24 mouse cellular contexts compared by ENCODE assay signal in genomic region chr14:54509774-54510173, GRCm38 (mm10). TPM values are rescaled to one million over a fixed set of nuclear protein-coding genes. Genes with fewer than 3 reads are reported as not detected.
DNase-seq lines count a peak whose midpoint lies in the region; ATAC-seq and TF ChIP-seq lines count a peak whose summit lies in the region.
"Had no signal": no experiment of that assay in that cellular context is flagged by ENCODE, and none has a peak within 500 bp of the region (broad histone marks: within the 10 kb centered on the region; RNA-seq: fewer than 3 reads in every experiment).

No protein-coding gene starts in this region.

- DNase-seq in heart, adult 11 months, result peak; percentile 64
- DNase-seq in CH12.LX (ENCODE audit: extremely low read depth) (no peak), R1 (ENCODE audit: low read depth, low spot score) (peak; percentile 53)
- no peak for DNase-seq in left cerebral cortex, adult 11 months (ENCODE audit: low spot score)
- DNase-seq in layer of hippocampus, postnatal 25 days (ENCODE audit: extremely low spot score in 1 of 2, low spot score in 1 of 2), result no peak
- no peak for DNase-seq in left cerebral cortex, postnatal 36 days (ENCODE audit: low spot score in 2 of 2)
- DNase-seq: adrenal gland, adult 2 months; adrenal gland, adult 8-10 months; adrenal gland, postnatal 10 days; adrenal gland, postnatal 14 days; adrenal gland, postnatal 25 days; adrenal gland, postnatal 36 days; B cell, adult 2 months; cerebellum, adult 11 months; cerebellum, adult 11-12 months; cerebellum, adult 18-20 months; cerebellum, adult 2 months; cerebellum, adult 8-10 months had no signal

- no peak for TF ChIP-seq EP300 in CH12.LX (IDR thresholded peaks at IDR 0.05; ENCODE audit: low read length)

- in situ Hi-C loops in CH12.LX (cut with MboI; ENCODE audit: low pct_ligation_motif_present, low pct_unique_long_range_greater_than_20kb, low sequenced_read_pairs), result loop anchor here (10.0 kb wide), 1 partner anchor 45 kb away; the partner anchor contains the start of gene Lrp10

- ATAC-seq in heart, embryonic 11.5 days (replicated peaks; ENCODE audit: insufficient number of reproducible peaks, low FRiP score, low TSS enrichment), result no peak
- ATAC-seq: activated CD4-positive, CD25-positive, alpha-beta regulatory T cell, adult 4 months; CD4-positive, CD25-positive, alpha-beta regulatory T cell, adult 4 months; Patski had no signal

- H3K4me1 ChIP-seq in heart, embryonic 11.5 days (ENCODE audit: control insufficient read depth, insufficient read depth, low read length), result no peaks in the 10 kb centered on the region
- H3K4me1 ChIP-seq in CH12.LX (ENCODE audit: control insufficient read depth in 1 of 2, insufficient read depth in 2 of 2), result no peaks in the 10 kb centered on the region
- H3K4me1 ChIP-seq in E14TG2a.4 (replicated peaks; ENCODE audit: low read depth, low read length), result no peaks in the 10 kb centered on the region

- no peak overlapping the region for H3K4me2 ChIP-seq in heart, embryonic 11.5 days
- no peak overlapping the region for H3K4me2 ChIP-seq in CH12.LX (ENCODE audit: insufficient read depth, low read depth, poor library complexity, severe bottlenecking)

- H3K9ac ChIP-seq in heart, embryonic 11.5 days (ENCODE audit: low read depth, low read length), result no peak overlapping the region
- no peak overlapping the region for H3K9ac ChIP-seq in CH12.LX (ENCODE audit: insufficient read depth, low read depth)

- no peaks in the 10 kb centered on the region for H3K9me3 ChIP-seq in heart, embryonic 11.5 days (replicated peaks; ENCODE audit: control insufficient read depth, low read length)
- H3K9me3 ChIP-seq in CH12.LX (replicated peaks; ENCODE audit: low read length) (peaks cover 8% of the 10 kb centered on the region), E14TG2a.4 (ENCODE audit: low read length) (peaks cover 100% of the 10 kb centered on the region)

- 91% methylated on average over 9 of the region's 9 CpGs for WGBS in heart, embryonic 11.5 days (ENCODE audit: insufficient replicate concordance)

- no peak overlapping the region for H3K4me3 ChIP-seq in heart, embryonic 11.5 days (ENCODE audit: low read depth, low read length)
- no peak overlapping the region for H3K4me3 ChIP-seq in CH12.LX (replicated peaks in 1 of 3; ENCODE audit: low read depth in 2 of 3, low read length in 2 of 3, poor library complexity in 1 of 3)
- peak overlapping the region; percentile 17; the same call in 1 of the 2 replicates for H3K4me3 ChIP-seq in E14TG2a.4 (replicated peaks; ENCODE audit: low read length)

- no peaks in the 10 kb centered on the region; the same call in 1 of the 2 replicates for H3K79me2 ChIP-seq in CH12.LX (replicated peaks; ENCODE audit: control insufficient read depth, extremely low read depth, insufficient read depth, poor library complexity, severe bottlenecking)

- intact Hi-C loops in left cerebral cortex, postnatal 36 days (cut with DNase I), result loop anchor here (10.0 kb wide), 1 partner anchor 45 kb away; the partner anchor contains the start of gene Lrp10

- no peaks in the 10 kb centered on the region for H3K27me3 ChIP-seq in heart, embryonic 11.5 days (ENCODE audit: control insufficient read depth, insufficient read depth, low read length)
- no peaks in the 10 kb centered on the region for H3K27me3 ChIP-seq in CH12.LX (replicated peaks)
- no peaks in the 10 kb centered on the region for H3K27me3 ChIP-seq in E14TG2a.4 (ENCODE audit: insufficient read depth, low read length)
- H3K27me3 ChIP-seq: Patski had no signal

- dilution Hi-C loops in CH12.LX (cut with MboI; ENCODE audit: extremely low pct_ligation_motif_present, extremely low pct_unique_long_range_greater_than_20kb, low sequenced_read_pairs), result no loop called here

- TF ChIP-seq RAD21 in CH12.LX (IDR thresholded peaks at IDR 0.05; ENCODE audit: low read depth, low read length), result no peak

- peak; percentile 2; the same call in 1 of the 2 replicates for TF ChIP-seq POLR2A in CH12.LX (IDR thresholded peaks at IDR 0.05; ENCODE audit: low read depth, low read length)

- TF ChIP-seq CTCF in CH12.LX (conservative IDR thresholded peaks at IDR 0.05 in 1 of 2, IDR thresholded peaks at IDR 0.05 in 1 of 2; ENCODE audit: low read depth in 2 of 2, low read length in 2 of 2) (no peak), E14TG2a.4 (conservative IDR thresholded peaks at IDR 0.05; ENCODE audit: low read length) (no peak)

- no peak overlapping the region for H3K27ac ChIP-seq in heart, embryonic 11.5 days (ENCODE audit: low read depth, low read length)
- no peak overlapping the region for H3K27ac ChIP-seq in CH12.LX (ENCODE audit: insufficient read depth, low read depth)

- H3K36me3 ChIP-seq in heart, embryonic 11.5 days (ENCODE audit: control insufficient read depth, insufficient read depth, low read length), result peaks cover 69% of the 10 kb centered on the region
- H3K36me3 ChIP-seq in CH12.LX (replicated peaks in 1 of 2; ENCODE audit: control insufficient read depth in 1 of 2, insufficient read depth in 1 of 2, low read length in 1 of 2), result peaks cover 72 to 93% of the 10 kb centered on the region in 2 experiments
- H3K36me3 ChIP-seq in E14TG2a.4 (ENCODE audit: insufficient read depth, low read length), result peaks cover 95% of the 10 kb centered on the region

TF ChIP-seq in CH12.LX, 34 proteins besides CTCF, POLR2A, EP300 and RAD21:
- no peak for TF ChIP-seq GABPA (IDR thresholded peaks at IDR 0.05; ENCODE audit: insufficient replicate concordance, low read depth, low read length)
- no peak for TF ChIP-seq CHD2 (IDR thresholded peaks at IDR 0.05; ENCODE audit: low read length)
- TF ChIP-seq ZC3H11A (IDR thresholded peaks at IDR 0.05; ENCODE audit: low read depth, low read length), result no peak
- no peak for TF ChIP-seq NELFE (IDR thresholded peaks at IDR 0.05; ENCODE audit: low read depth, low read length)
- TF ChIP-seq MAZ (IDR thresholded peaks at IDR 0.05; ENCODE audit: low read depth, low read length), result no peak
- no peak for TF ChIP-seq MAFK (IDR thresholded peaks at IDR 0.05; ENCODE audit: insufficient replicate concordance, low read length)
- no peak for TF ChIP-seq NRF1 (IDR thresholded peaks at IDR 0.05; ENCODE audit: low read depth, low read length)
- no peak for TF ChIP-seq BHLHE40 (IDR thresholded peaks at IDR 0.05; ENCODE audit: low read depth, low read length)
- TF ChIP-seq SIN3A (IDR thresholded peaks at IDR 0.05; ENCODE audit: low read length), result no peak
- no peak for TF ChIP-seq ETS1 (conservative IDR thresholded peaks at IDR 0.05; ENCODE audit: low read depth, low read length)
- TF ChIP-seq RCOR1 (conservative IDR thresholded peaks at IDR 0.05; ENCODE audit: low read depth, low read length), result no peak
- TF ChIP-seq UBTF (IDR thresholded peaks at IDR 0.05; ENCODE audit: low read depth, low read length), result no peak
- no peak for TF ChIP-seq MEF2A (IDR thresholded peaks at IDR 0.05; ENCODE audit: borderline replicate concordance, low read depth, low read length)
- TF ChIP-seq MAX (IDR thresholded peaks at IDR 0.05; ENCODE audit: low read length), result no peak
- no peak for TF ChIP-seq KAT2A (IDR thresholded peaks at IDR 0.05; ENCODE audit: insufficient replicate concordance, low read length)
- no peak for TF ChIP-seq ELF1 (IDR thresholded peaks at IDR 0.05; ENCODE audit: low read depth, low read length)
- TF ChIP-seq TCF12 (IDR thresholded peaks at IDR 0.05; ENCODE audit: low read depth, low read length), result no peak
- TF ChIP-seq POLR2AphosphoS2 (IDR thresholded peaks at IDR 0.05; ENCODE audit: low read depth, low read length), result no peak
- no peak for TF ChIP-seq PAX5 (IDR thresholded peaks at IDR 0.05; ENCODE audit: low read length)

RNA-seq across cellular contexts. Expression of gene Prmt5, which starts 7.6 kb away (rescaled TPM):
- 67.8 and 74.4 TPM in 2 replicates for polyA plus RNA-seq in heart, embryonic 11.5 days (2014; fragmentation: Nextera tagmentation; extraction: Ambion mirVana)
- total RNA-seq in CH12.LX (2012; rRNA removed) (157 and 159 TPM in 2 replicates), CH12.LX (2014; rRNA removed) (106 and 110 TPM in 2 replicates)
- polyA plus RNA-seq in CH12.LX (2012; ENCODE audit: insufficient read length, low read depth), result 185 and 206 TPM in 2 replicates
- 10 to 100 TPM; 53.6 to 61.4 TPM for total RNA-seq in layer of hippocampus, postnatal 25 days (2021)
- 10 to 100 TPM; 47.7 to 58.0 TPM for total RNA-seq in left cerebral cortex, postnatal 36 days (2021)

RNA-seq across cellular contexts. Expression of gene Rem2, which starts 33.9 kb away (rescaled TPM):
- 2.0 TPM in 2 replicates for polyA plus RNA-seq in heart, embryonic 11.5 days (2014; fragmentation: Nextera tagmentation; extraction: Ambion mirVana)
- total RNA-seq in CH12.LX (2012; rRNA removed), result 0.08 and 0.29 TPM in 2 replicates
- total RNA-seq in CH12.LX (2014; rRNA removed), result not detected in 2 replicates
- polyA plus RNA-seq in CH12.LX (2012; ENCODE audit: insufficient read length, low read depth), result 0.18 TPM in 1 of 2 replicates, not detected in the other
- 10 to 100 TPM; 22.6 to 23.0 TPM for total RNA-seq in layer of hippocampus, postnatal 25 days (2021)
- 1 to 10 TPM; 7.0 to 7.7 TPM for total RNA-seq in left cerebral cortex, postnatal 36 days (2021)
- total RNA-seq: G1E had no signal

RNA-seq across cellular contexts. Expression of gene Haus4, which starts 44.6 kb away (rescaled TPM):
- 40.1 and 42.8 TPM in 2 replicates for polyA plus RNA-seq in heart, embryonic 11.5 days (2014; fragmentation: Nextera tagmentation; extraction: Ambion mirVana)
- total RNA-seq in CH12.LX (2012; rRNA removed) (65.5 and 71.8 TPM in 2 replicates), CH12.LX (2014; rRNA removed) (88.6 and 94.3 TPM in 2 replicates)
- polyA plus RNA-seq in CH12.LX (2012; ENCODE audit: insufficient read length, low read depth), result 109 and 116 TPM in 2 replicates
- 1 to 10 TPM; 2.4 to 3.9 TPM for total RNA-seq in layer of hippocampus, postnatal 25 days (2021)
- 1 to 10 TPM; 1.6 to 4.7 TPM for total RNA-seq in left cerebral cortex, postnatal 36 days (2021)

RNA-seq across cellular contexts. Expression of gene Lrp10, which starts 45.8 kb away (rescaled TPM):
- polyA plus RNA-seq in heart, embryonic 11.5 days (2014; fragmentation: Nextera tagmentation; extraction: Ambion mirVana), result 31.8 and 35.2 TPM in 2 replicates
- total RNA-seq in CH12.LX (2012; rRNA removed) (51.4 and 60.0 TPM in 2 replicates), CH12.LX (2014; rRNA removed) (27.9 and 28.7 TPM in 2 replicates)
- 64.1 and 79.8 TPM in 2 replicates for polyA plus RNA-seq in CH12.LX (2012; ENCODE audit: insufficient read length, low read depth)
- 10 to 100 TPM; 32.1 to 34.6 TPM for total RNA-seq in layer of hippocampus, postnatal 25 days (2021)
- total RNA-seq in left cerebral cortex, postnatal 36 days (2021), result 10 to 100 TPM; 24.1 to 24.4 TPM

Comparison
In these comparisons a context has a peak if more than half of its experiments do, and no peak if none do; other contexts are left out.
1. DNase-seq: peak in heart, adult 11 months (single experiment) and R1 (single experiment); none in CH12.LX (single experiment), left cerebral cortex, adult 11 months (single experiment), layer of hippocampus, postnatal 25 days (0 of 2) and left cerebral cortex, postnatal 36 days (0 of 2).
2. RNA of gene Rem2, which starts 33.9 kb away (total RNA-seq): 22.6 to 23.0 TPM in layer of hippocampus, postnatal 25 days and 7.0 to 7.7 TPM in left cerebral cortex, postnatal 36 days; 0.08 to 0.29 TPM in CH12.LX; every median in the first group is over 4 times any median in the second.
3. RNA of gene Haus4, which starts 44.6 kb away (total RNA-seq): 65.5 to 94.3 TPM in CH12.LX; 1.6 to 4.7 TPM in left cerebral cortex, postnatal 36 days and 2.4 to 3.9 TPM in layer of hippocampus, postnatal 25 days; every median in the first group is over 10 times any median in the second.